Mouse (Mus musculus): ENCODE data around the gene Zmiz1. TPM values are rescaled to one million over a fixed set of nuclear protein-coding genes. Genes with fewer than 3 reads are reported as not detected.

Zmiz1 gene
- 37.0 and 43.8 TPM in 2 replicates for polyA plus RNA-seq (2014; fragmentation: Nextera tagmentation; extraction: Ambion mirVana)

- peak within 1 kb of the TSS; percentile 98 for H3K4me2 ChIP-seq (ENCODE audit: low read length)
- DNase-seq (ENCODE audit: low spot score) (peak; percentile 94), ATAC-seq (peak; percentile 50)
- H3K27me3 ChIP-seq (replicated peaks; ENCODE audit: control insufficient read depth, insufficient read depth, low read length) = no peaks in the 10 kb centered on the region
- H3K36me3 ChIP-seq (ENCODE audit: control insufficient read depth, insufficient read depth, low read length) = no peaks in the 10 kb centered on the region
- peak within 1 kb of the TSS; percentile 98 for H3K4me3 ChIP-seq (ENCODE audit: low read depth, low read length)
- H3K9me3 ChIP-seq (replicated peaks; ENCODE audit: control insufficient read depth, low read length) = no peaks in the 10 kb centered on the region
- peaks cover 28% of the 10 kb centered on the region for H3K4me1 ChIP-seq (ENCODE audit: control insufficient read depth, insufficient read depth, low read length)
- H3K9ac ChIP-seq (ENCODE audit: low read length) = peak within 1 kb of the TSS; percentile 100
- WGBS = under 1% methylated on average over 42 of the region's 42 CpGs
- H3K27ac ChIP-seq (ENCODE audit: low read depth, low read length) = peak within 1 kb of the TSS; percentile 99
Measured at GRCm38 (mm10) chr14:25459016-25459393, at the start of gene Zmiz1. Gene Zmiz1, plus strand, starts transcription at chr14:25459185.

GRCm38 (mm10) chr14:25411848-25412527, 47.0 kb upstream of the Zmiz1 start:
- H3K36me3 ChIP-seq (ENCODE audit: control insufficient read depth, insufficient read depth, low read length) = no peaks in the 10 kb centered on the region
- ATAC-seq (no peak), DNase-seq (ENCODE audit: low spot score) (no peak)
- H3K9ac ChIP-seq (ENCODE audit: low read length) = no peak overlapping the region
- H3K27me3 ChIP-seq (replicated peaks; ENCODE audit: control insufficient read depth, insufficient read depth, low read length) = no peaks in the 10 kb centered on the region
- 84% methylated on average over 9 of the region's 9 CpGs for WGBS
- no peak overlapping the region for H3K4me2 ChIP-seq (ENCODE audit: low read length)
- no peaks in the 10 kb centered on the region for H3K9me3 ChIP-seq (replicated peaks; ENCODE audit: control insufficient read depth, low read length)
- no peak overlapping the region for H3K4me3 ChIP-seq (ENCODE audit: low read depth, low read length)
- no peak overlapping the region for H3K27ac ChIP-seq (ENCODE audit: low read depth, low read length)
- no peaks in the 10 kb centered on the region for H3K4me1 ChIP-seq (ENCODE audit: control insufficient read depth, insufficient read depth, low read length)

- Histone ChIP-seq H3K36me3 (ENCODE audit: control insufficient read depth, insufficient read depth, low read length) (no peaks in the 10 kb centered on the region), H3K9me3 (replicated peaks; ENCODE audit: control insufficient read depth, low read length) (no peaks in the 10 kb centered on the region), H3K27ac (ENCODE audit: low read depth, low read length) (no peak overlapping the region), H3K4me2 (ENCODE audit: low read length) (no peak overlapping the region), H3K27me3 (replicated peaks; ENCODE audit: control insufficient read depth, insufficient read depth, low read length) (no peaks in the 10 kb centered on the region), H3K9ac (ENCODE audit: low read length) (no peak overlapping the region), H3K4me1 (ENCODE audit: control insufficient read depth, insufficient read depth, low read length) (no peaks in the 10 kb centered on the region), H3K4me3 (ENCODE audit: low read depth, low read length) (no peak overlapping the region)
- ATAC-seq (no peak), DNase-seq (ENCODE audit: low spot score) (no peak)
- WGBS = 94% methylated on average over 10 of the region's 10 CpGs
Measured at GRCm38 (mm10) chr14:25412811-25413210, 46.2 kb upstream of the Zmiz1 start.

GRCm38 (mm10) chr14:25413510-25413909, 45.5 kb upstream of the Zmiz1 start:
- no peak for DNase-seq (ENCODE audit: low spot score)
- WGBS = 69% methylated on average over 3 of the region's 3 CpGs
- ATAC-seq = no peak
- Histone ChIP-seq H3K9me3 (replicated peaks; ENCODE audit: control insufficient read depth, low read length) (no peaks in the 10 kb centered on the region), H3K4me1 (ENCODE audit: control insufficient read depth, insufficient read depth, low read length) (no peaks in the 10 kb centered on the region), H3K4me3 (ENCODE audit: low read depth, low read length) (no peak overlapping the region), H3K36me3 (ENCODE audit: control insufficient read depth, insufficient read depth, low read length) (no peaks in the 10 kb centered on the region), H3K9ac (ENCODE audit: low read length) (no peak overlapping the region), H3K27ac (ENCODE audit: low read depth, low read length) (no peak overlapping the region), H3K27me3 (replicated peaks; ENCODE audit: control insufficient read depth, insufficient read depth, low read length) (no peaks in the 10 kb centered on the region), H3K4me2 (ENCODE audit: low read length) (no peak overlapping the region)

- DNase-seq (ENCODE audit: low spot score) = no peak
- WGBS = 86% methylated on average over 4 of the region's 4 CpGs
Measured at GRCm38 (mm10) chr14:25414115-25414514, 44.9 kb upstream of the Zmiz1 start.

GRCm38 (mm10) chr14:25420001-25420690, 38.8 kb upstream of the Zmiz1 start:
- no peak for ATAC-seq
- H3K9ac ChIP-seq (ENCODE audit: low read length) = no peak overlapping the region
- no peak for DNase-seq (ENCODE audit: low spot score)
- H3K27ac ChIP-seq (ENCODE audit: low read depth, low read length) = 0 out of 2 replicates have a peak overlapping the region, but pooled peaks have one; percentile 3
- H3K4me1 ChIP-seq (ENCODE audit: control insufficient read depth, insufficient read depth, low read length) = peaks cover 21% of the 10 kb centered on the region
- 81% methylated on average over 7 of the region's 7 CpGs for WGBS
- no peaks in the 10 kb centered on the region for H3K9me3 ChIP-seq (replicated peaks; ENCODE audit: control insufficient read depth, low read length)
- H3K27me3 ChIP-seq (replicated peaks; ENCODE audit: control insufficient read depth, insufficient read depth, low read length) = no peaks in the 10 kb centered on the region
- H3K4me2 ChIP-seq (ENCODE audit: low read length) = no peak overlapping the region
- no peaks in the 10 kb centered on the region for H3K36me3 ChIP-seq (ENCODE audit: control insufficient read depth, insufficient read depth, low read length)
- H3K4me3 ChIP-seq (ENCODE audit: low read depth, low read length) = no peak overlapping the region

More at GRCm38 (mm10) chr14:25414115-25414514, 44.9 kb upstream of the Zmiz1 start:
- no peak for ATAC-seq
- H3K4me2 ChIP-seq (ENCODE audit: low read length) = no peak overlapping the region
- H3K9me3 ChIP-seq (replicated peaks; ENCODE audit: control insufficient read depth, low read length) = no peaks in the 10 kb centered on the region
- H3K4me3 ChIP-seq (ENCODE audit: low read depth, low read length) = no peak overlapping the region
- H3K4me1 ChIP-seq (ENCODE audit: control insufficient read depth, insufficient read depth, low read length) = no peaks in the 10 kb centered on the region
- no peaks in the 10 kb centered on the region for H3K36me3 ChIP-seq (ENCODE audit: control insufficient read depth, insufficient read depth, low read length)
- H3K9ac ChIP-seq (ENCODE audit: low read length) = no peak overlapping the region
- no peak overlapping the region for H3K27ac ChIP-seq (ENCODE audit: low read depth, low read length)
- no peaks in the 10 kb centered on the region for H3K27me3 ChIP-seq (replicated peaks; ENCODE audit: control insufficient read depth, insufficient read depth, low read length)

GRCm38 (mm10) chr14:25420987-25421386, 38.0 kb upstream of the Zmiz1 start:
- H3K27me3 ChIP-seq (replicated peaks; ENCODE audit: control insufficient read depth, insufficient read depth, low read length) = no peaks in the 10 kb centered on the region
- peak overlapping the region; percentile 35; the same call in 1 of the 2 replicates for H3K9ac ChIP-seq (ENCODE audit: low read length)
- peak; percentile 21 for DNase-seq (ENCODE audit: low spot score)
- no peak overlapping the region for H3K4me2 ChIP-seq (ENCODE audit: low read length)
- peaks cover 21% of the 10 kb centered on the region for H3K4me1 ChIP-seq (ENCODE audit: control insufficient read depth, insufficient read depth, low read length)
- ATAC-seq = peak; percentile 4; the same call in 1 of the 2 replicates
- H3K36me3 ChIP-seq (ENCODE audit: control insufficient read depth, insufficient read depth, low read length) = no peaks in the 10 kb centered on the region
- 79% methylated on average over 1 of the region's 1 CpGs for WGBS
- no peaks in the 10 kb centered on the region for H3K9me3 ChIP-seq (replicated peaks; ENCODE audit: control insufficient read depth, low read length)
- H3K4me3 ChIP-seq (ENCODE audit: low read depth, low read length) = no peak overlapping the region
- peak overlapping the region; percentile 91 for H3K27ac ChIP-seq (ENCODE audit: low read depth, low read length)

GRCm38 (mm10) chr14:25421596-25422001, 37.4 kb upstream of the Zmiz1 start:
- peak; percentile 97 for ATAC-seq
- DNase-seq (ENCODE audit: low spot score) = peak; percentile 91
- Histone ChIP-seq H3K4me1 (ENCODE audit: control insufficient read depth, insufficient read depth, low read length) (peaks cover 21% of the 10 kb centered on the region), H3K4me2 (ENCODE audit: low read length) (no peak overlapping the region), H3K27me3 (replicated peaks; ENCODE audit: control insufficient read depth, insufficient read depth, low read length) (no peaks in the 10 kb centered on the region), H3K4me3 (ENCODE audit: low read depth, low read length) (no peak overlapping the region), H3K36me3 (ENCODE audit: control insufficient read depth, insufficient read depth, low read length) (no peaks in the 10 kb centered on the region), H3K9me3 (replicated peaks; ENCODE audit: control insufficient read depth, low read length) (no peaks in the 10 kb centered on the region), H3K9ac (ENCODE audit: low read length) (peak overlapping the region; percentile 35; the same call in 1 of the 2 replicates), H3K27ac (ENCODE audit: low read depth, low read length) (peak overlapping the region; percentile 91)
- WGBS = 17% methylated on average over 13 of the region's 13 CpGs

- Histone ChIP-seq H3K27me3 (replicated peaks; ENCODE audit: control insufficient read depth, insufficient read depth, low read length) (no peaks in the 10 kb centered on the region), H3K36me3 (ENCODE audit: control insufficient read depth, insufficient read depth, low read length) (no peaks in the 10 kb centered on the region), H3K4me3 (ENCODE audit: low read depth, low read length) (no peak overlapping the region), H3K9me3 (replicated peaks; ENCODE audit: control insufficient read depth, low read length) (no peaks in the 10 kb centered on the region), H3K4me1 (ENCODE audit: control insufficient read depth, insufficient read depth, low read length) (peaks cover 21% of the 10 kb centered on the region), H3K4me2 (ENCODE audit: low read length) (no peak overlapping the region), H3K27ac (ENCODE audit: low read depth, low read length) (no peak overlapping the region), H3K9ac (ENCODE audit: low read length) (no peak overlapping the region)
- DNase-seq (ENCODE audit: low spot score) (no peak), ATAC-seq (no peak)
- WGBS = 68% methylated on average over 1 of the region's 1 CpGs
Measured at GRCm38 (mm10) chr14:25422946-25423345, 36.0 kb upstream of the Zmiz1 start.

Measured in forebrain, embryonic 14.5 days (tissue).